Mouse (Mus musculus): ENCODE data around the gene Zfp983. TPM values are rescaled to one million over a fixed set of nuclear protein-coding genes. Genes with fewer than 3 reads are reported as not detected.
"Not testable (repeated sequence)": the region's sequence is repeated elsewhere in the genome, so short reads cannot be mapped to it uniquely, and the experiment has no call there.

Gene Zfp983
- total RNA-seq (2015) (9.4 and 10.8 TPM in 2 replicates), total RNA-seq (2017) (4.6 and 6.5 TPM in 2 replicates)

GRCm38 (mm10) chr17:21650364-21650907 is at the start of gene Zfp983:
Zfp983 (plus strand) TSS chr17:21650624.
- ATAC-seq (ENCODE audit: poor library complexity, severe bottlenecking) = peak; percentile 95

GRCm38 (mm10) chr17:21616356-21616755 is 34.1 kb upstream of the Zfp983 start:
- ATAC-seq (ENCODE audit: poor library complexity, severe bottlenecking) = no peak

- ATAC-seq (ENCODE audit: poor library complexity, severe bottlenecking) = peak; percentile 68
Observed at GRCm38 (mm10) chr17:21617352-21617751, 33.1 kb upstream of the Zfp983 start.

- no peak for ATAC-seq (ENCODE audit: poor library complexity, severe bottlenecking)
Observed at GRCm38 (mm10) chr17:21623647-21624046, 26.8 kb upstream of the Zfp983 start.

GRCm38 (mm10) chr17:21635758-21636157 is 14.7 kb upstream of the Zfp983 start:
- ATAC-seq (ENCODE audit: poor library complexity, severe bottlenecking) = not testable (repeated sequence)

- ATAC-seq (ENCODE audit: poor library complexity, severe bottlenecking) = no peak
Observed at GRCm38 (mm10) chr17:21648791-21649190, 1.6 kb upstream of the Zfp983 start.

GRCm38 (mm10) chr17:21649936-21650335 is 488 bp upstream of the Zfp983 start:
- ATAC-seq (ENCODE audit: poor library complexity, severe bottlenecking) = peak; percentile 65

- not testable (repeated sequence) for ATAC-seq (ENCODE audit: poor library complexity, severe bottlenecking)
Observed at GRCm38 (mm10) chr17:21678826-21679225, 28.4 kb downstream of the Zfp983 start.

GRCm38 (mm10) chr17:21679273-21680018 is 29.0 kb downstream of the Zfp983 start:
- peak; percentile 93 for ATAC-seq (ENCODE audit: poor library complexity, severe bottlenecking)

- peak; percentile 72 for ATAC-seq (ENCODE audit: poor library complexity, severe bottlenecking)
Observed at GRCm38 (mm10) chr17:21680019-21680376, 29.6 kb downstream of the Zfp983 start.

GRCm38 (mm10) chr17:21691560-21691959 is 41.1 kb downstream of the Zfp983 start, which contains the start of gene Gm10226:
Gm10226 (plus strand) TSS chr17:21691860.
- ATAC-seq (ENCODE audit: poor library complexity, severe bottlenecking) = no peak

GRCm38 (mm10) chr17:21693342-21693741 is 42.9 kb downstream of the Zfp983 start:
- ATAC-seq (ENCODE audit: poor library complexity, severe bottlenecking) = no peak

- no peak for ATAC-seq (ENCODE audit: poor library complexity, severe bottlenecking)
Observed at GRCm38 (mm10) chr17:21696073-21696472, 45.6 kb downstream of the Zfp983 start.

- no peak for ATAC-seq (ENCODE audit: poor library complexity, severe bottlenecking)
Observed at GRCm38 (mm10) chr17:21702281-21703240, 52.1 kb downstream of the Zfp983 start.

- ATAC-seq (ENCODE audit: poor library complexity, severe bottlenecking) = peak; percentile 64
Observed at GRCm38 (mm10) chr17:21703414-21703813, 53.0 kb downstream of the Zfp983 start.

- ATAC-seq (ENCODE audit: poor library complexity, severe bottlenecking) = peak; percentile 94
Observed at GRCm38 (mm10) chr17:21707343-21707996, 57.0 kb downstream of the Zfp983 start, which contains the start of gene Zfp760. Zfp760 (plus strand) TSS chr17:21707741.

GRCm38 (mm10) chr17:21708401-21708800 is 58.0 kb downstream of the Zfp983 start:
- 0 out of 2 replicates have a peak, but pooled peaks have one; percentile 14 for ATAC-seq (ENCODE audit: poor library complexity, severe bottlenecking)
